Mouse (Mus musculus): Measurements from ENCODE around the gene Pomt2. TPM values are rescaled to one million over a fixed set of nuclear protein-coding genes. Genes with fewer than 3 reads are reported as not detected.
"Not testable (repeated sequence)": the region's sequence is repeated elsewhere in the genome, so short reads cannot be mapped to it uniquely, and the experiment has no call there.

Pomt2 gene
- total RNA-seq (2017): 7.9 and 9.7 TPM in 2 replicates

DNA sequence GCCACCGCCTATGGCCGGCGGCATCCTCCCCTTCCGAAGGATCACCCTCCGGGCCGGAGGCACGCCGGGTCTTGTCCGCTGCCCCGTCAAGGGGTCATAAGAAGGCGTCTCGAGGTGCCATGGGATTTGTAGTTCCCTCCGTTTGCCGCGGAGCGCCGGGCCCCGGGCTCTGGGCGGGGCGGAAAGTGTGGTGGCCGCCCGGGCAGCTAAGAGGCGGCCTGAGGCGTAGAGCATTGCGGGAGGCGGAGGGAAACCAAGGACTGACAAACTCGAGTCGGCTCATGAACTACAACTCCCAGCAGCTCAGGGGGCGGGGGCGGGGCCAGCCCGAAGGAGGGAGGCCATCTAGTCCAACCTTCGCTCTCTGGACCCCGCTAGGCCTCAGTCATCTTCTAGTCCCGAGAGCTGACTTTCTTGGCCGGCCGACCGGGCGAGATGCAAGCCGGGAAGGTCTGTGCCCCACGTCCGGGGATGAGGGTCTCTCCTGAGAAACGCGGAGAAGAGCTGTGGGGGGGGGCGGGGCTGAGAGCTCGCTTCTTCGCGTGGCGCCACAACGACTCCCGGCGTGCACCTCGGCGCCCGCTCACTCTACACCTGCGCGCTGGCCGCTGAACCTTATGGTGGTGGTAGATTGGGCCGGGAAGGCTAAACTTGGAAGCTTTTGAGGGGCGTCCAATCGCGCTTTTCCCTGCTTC lies at the start of gene Pomt2:
TSS of gene Pomt2 (minus strand) at position 574 of the 695 bp plus-strand sequence.
- ATAC-seq (replicated peaks; ENCODE audit: low read depth, poor library complexity, severe bottlenecking): peak; percentile 93

- ATAC-seq (replicated peaks; ENCODE audit: low read depth, poor library complexity, severe bottlenecking): no peak
These were observed 48.5 kb upstream of the Pomt2 start for GRCm38 (mm10) chr12:87196310-87196709.

GRCm38 (mm10) chr12:87195069-87195468 lies 47.3 kb upstream of the Pomt2 start:
- no peak for ATAC-seq (replicated peaks; ENCODE audit: low read depth, poor library complexity, severe bottlenecking)

DNA sequence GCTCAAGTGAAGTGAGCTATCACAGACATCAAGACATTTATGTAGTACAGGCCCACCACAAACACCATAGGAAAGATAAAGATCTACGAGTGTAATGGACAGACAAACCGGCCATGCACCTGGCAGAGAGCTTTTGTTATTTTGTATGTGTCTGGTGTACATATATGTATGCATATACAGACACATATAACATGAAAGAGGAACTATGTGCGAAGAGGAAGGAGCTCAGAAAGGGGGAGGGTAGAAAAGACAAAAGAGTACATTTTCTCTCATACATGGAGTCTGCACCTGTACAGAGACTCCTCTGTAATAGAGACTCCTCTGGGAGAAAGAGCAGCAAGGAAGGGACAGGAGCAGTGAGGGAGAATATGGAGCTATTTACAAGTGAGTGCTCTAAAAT lies 45.2 kb upstream of the Pomt2 start:
- ATAC-seq (replicated peaks; ENCODE audit: low read depth, poor library complexity, severe bottlenecking): peak; percentile 73

DNA sequence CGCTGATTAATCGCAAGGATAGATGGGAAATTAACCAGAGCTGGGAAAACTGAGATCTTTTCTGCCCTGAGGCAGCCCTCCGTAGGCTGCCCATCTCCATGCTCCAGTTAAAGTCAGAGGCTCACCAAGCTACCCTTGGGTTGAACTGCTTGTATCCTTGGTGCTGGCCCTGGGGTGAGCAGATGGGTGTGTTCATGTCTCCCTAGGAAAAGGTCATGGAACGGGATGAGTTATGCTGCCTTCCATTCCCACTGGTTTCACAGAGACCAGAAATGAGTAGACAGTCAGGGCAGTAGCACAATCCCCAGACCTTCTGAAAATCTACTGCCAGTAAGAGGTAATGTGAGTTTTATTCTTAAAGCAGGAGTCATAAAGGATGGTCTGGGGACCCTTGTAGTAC lies 29.9 kb upstream of the Pomt2 start:
- no peak for ATAC-seq (replicated peaks; ENCODE audit: low read depth, poor library complexity, severe bottlenecking)

GRCm38 (mm10) chr12:87175194-87175946 lies 27.6 kb upstream of the Pomt2 start:
- 0 out of 2 replicates have a peak, but pooled peaks have one; percentile 45 for ATAC-seq (replicated peaks; ENCODE audit: low read depth, poor library complexity, severe bottlenecking)

- ATAC-seq (replicated peaks; ENCODE audit: low read depth, poor library complexity, severe bottlenecking): peak; percentile 43; the same call in 1 of the 2 replicates
These were observed 13.0 kb upstream of the Pomt2 start for GRCm38 (mm10) chr12:87160815-87161214.

DNA sequence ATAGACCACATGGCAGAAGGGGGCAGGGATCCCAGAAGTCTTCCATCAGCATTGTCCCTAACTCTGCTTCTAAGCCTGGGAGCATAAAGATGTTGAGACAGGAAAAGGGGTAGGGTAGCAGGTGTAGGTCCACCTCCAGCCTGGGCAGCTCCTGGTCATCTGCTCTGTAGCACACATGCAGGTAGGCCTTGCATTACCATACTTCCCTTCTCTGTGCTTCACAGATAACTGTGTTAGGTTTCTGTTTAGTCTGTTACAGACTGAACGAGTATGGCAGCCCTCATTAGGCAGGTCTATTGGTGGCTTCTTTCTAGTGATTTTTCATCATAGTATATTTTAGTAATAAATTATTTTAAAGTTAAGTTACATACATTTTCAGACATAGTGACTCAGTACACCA lies 12.5 kb upstream of the Pomt2 start:
- no peak for ATAC-seq (replicated peaks; ENCODE audit: low read depth, poor library complexity, severe bottlenecking)

GRCm38 (mm10) chr12:87158099-87158498 lies 10.3 kb upstream of the Pomt2 start:
- no peak for ATAC-seq (replicated peaks; ENCODE audit: low read depth, poor library complexity, severe bottlenecking)

GRCm38 (mm10) chr12:87157361-87157760 lies 9.6 kb upstream of the Pomt2 start:
- no peak for ATAC-seq (replicated peaks; ENCODE audit: low read depth, poor library complexity, severe bottlenecking)

DNA sequence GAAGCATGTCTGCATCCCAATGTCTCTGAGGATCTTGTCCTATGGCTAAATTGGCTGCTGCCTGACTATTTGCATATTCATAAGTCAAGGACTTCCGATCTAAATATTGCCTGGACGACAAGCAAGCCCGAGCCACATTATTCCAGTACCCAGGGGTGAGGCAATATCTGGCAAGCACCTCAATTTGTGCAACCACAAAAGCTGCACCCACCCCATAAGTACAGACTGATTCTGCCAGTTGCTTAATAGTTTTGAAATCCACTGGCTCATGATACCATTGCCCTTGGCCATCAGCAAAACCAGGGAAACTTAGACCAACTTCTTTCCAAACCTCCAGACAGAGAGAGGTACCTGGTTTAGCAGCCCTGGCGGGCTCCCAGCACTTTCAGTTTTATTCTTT lies 6.7 kb upstream of the Pomt2 start:
- not testable (repeated sequence) for ATAC-seq (replicated peaks; ENCODE audit: low read depth, poor library complexity, severe bottlenecking)

GRCm38 (mm10) chr12:87149471-87149870 lies 1.7 kb upstream of the Pomt2 start:
- ATAC-seq (replicated peaks; ENCODE audit: low read depth, poor library complexity, severe bottlenecking): no peak

- ATAC-seq (replicated peaks; ENCODE audit: low read depth, poor library complexity, severe bottlenecking): no peak
These were observed 368 bp upstream of the Pomt2 start for GRCm38 (mm10) chr12:87148136-87148535.

- ATAC-seq (replicated peaks; ENCODE audit: low read depth, poor library complexity, severe bottlenecking): peak; percentile 86
These were observed 802 bp downstream of the Pomt2 start, which contains the start of gene Gstz1 for GRCm38 (mm10) chr12:87146966-87147365. TSS of gene Gstz1 (plus strand) at chr12:87147165.

GRCm38 (mm10) chr12:87142156-87142555 lies 5.6 kb downstream of the Pomt2 start:
- no peak for ATAC-seq (replicated peaks; ENCODE audit: low read depth, poor library complexity, severe bottlenecking)

- no peak for ATAC-seq (replicated peaks; ENCODE audit: low read depth, poor library complexity, severe bottlenecking)
These were observed 9.0 kb downstream of the Pomt2 start for GRCm38 (mm10) chr12:87138768-87139167.

DNA sequence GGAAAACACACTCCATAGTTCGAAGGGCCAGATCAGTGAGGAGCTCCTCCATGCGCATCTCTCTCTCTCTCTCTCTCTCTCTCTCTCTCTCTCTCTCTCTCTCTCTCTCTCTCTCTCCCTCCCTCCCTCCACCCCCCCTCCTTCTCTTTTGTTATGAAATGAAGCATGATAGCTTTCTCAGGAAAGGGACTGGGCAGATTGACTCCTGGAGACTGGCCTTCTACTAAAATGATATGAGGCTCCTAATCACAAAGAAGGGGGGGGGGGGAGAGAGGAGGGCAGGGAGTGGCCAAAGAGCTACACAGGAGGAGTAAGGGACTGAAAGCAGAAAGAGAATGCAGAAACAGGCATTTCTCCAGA lies 9.4 kb downstream of the Pomt2 start:
- ATAC-seq (replicated peaks; ENCODE audit: low read depth, poor library complexity, severe bottlenecking): no peak

GRCm38 (mm10) chr12:87137439-87138341 lies 10.1 kb downstream of the Pomt2 start:
- ATAC-seq (replicated peaks; ENCODE audit: low read depth, poor library complexity, severe bottlenecking): no peak

GRCm38 (mm10) chr12:87132784-87133183 lies 15.0 kb downstream of the Pomt2 start:
- ATAC-seq (replicated peaks; ENCODE audit: low read depth, poor library complexity, severe bottlenecking): no peak

- 0 out of 2 replicates have a peak, but pooled peaks have one; percentile 39 for ATAC-seq (replicated peaks; ENCODE audit: low read depth, poor library complexity, severe bottlenecking)
These were observed 15.6 kb downstream of the Pomt2 start for GRCm38 (mm10) chr12:87132210-87132609.
